Mouse (Mus musculus): ENCODE data around the gene Ccdc144b.
A peak's percentile ranks its signal among the peaks of the same experiment; 100 is the strongest.

Gene Ccdc144b

GRCm38 (mm10) chr3:36025732-36026131, 27.6 kb downstream of the Ccdc144b start:
- DNase-seq (ENCODE audit: low read depth), result no peak

- no peak for DNase-seq (ENCODE audit: low read depth)
Measured at GRCm38 (mm10) chr3:36011239-36011638, 42.1 kb downstream of the Ccdc144b start.

DNA sequence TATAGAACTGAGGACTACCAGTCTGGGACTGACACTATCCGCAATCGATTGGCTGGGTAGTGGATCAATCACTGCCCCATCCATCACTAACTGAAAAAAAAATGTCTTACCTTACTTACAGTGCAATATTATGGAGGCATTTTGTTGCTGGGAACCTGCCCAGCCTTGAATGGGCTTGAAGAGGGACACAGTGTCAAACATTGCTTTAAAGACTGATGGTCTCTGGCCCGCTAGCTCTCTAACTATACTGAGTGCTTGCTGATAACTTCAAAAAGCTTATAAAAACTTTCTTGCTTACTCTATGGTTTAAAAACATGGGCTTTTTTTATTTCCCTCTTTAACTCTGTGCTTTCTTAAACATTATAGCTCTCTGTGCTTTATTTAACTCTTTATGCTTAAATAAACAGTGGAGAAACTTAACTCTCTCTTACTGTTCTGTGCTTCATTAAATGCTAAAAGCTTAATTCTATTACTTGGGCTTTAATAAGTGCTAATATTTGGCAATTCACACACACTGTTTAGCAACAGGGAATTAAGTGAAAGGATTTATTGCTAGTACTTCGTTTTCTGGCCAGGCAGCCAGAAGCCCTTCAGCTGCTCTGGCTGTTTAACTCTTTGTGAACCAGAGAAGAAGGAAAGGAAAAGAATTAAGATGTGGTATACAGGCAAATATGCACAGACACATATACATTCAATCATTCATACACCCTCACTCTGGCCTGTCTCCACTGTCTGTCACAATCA, 44.8 kb downstream of the Ccdc144b start:
- no peak for DNase-seq (ENCODE audit: low read depth)

DNA sequence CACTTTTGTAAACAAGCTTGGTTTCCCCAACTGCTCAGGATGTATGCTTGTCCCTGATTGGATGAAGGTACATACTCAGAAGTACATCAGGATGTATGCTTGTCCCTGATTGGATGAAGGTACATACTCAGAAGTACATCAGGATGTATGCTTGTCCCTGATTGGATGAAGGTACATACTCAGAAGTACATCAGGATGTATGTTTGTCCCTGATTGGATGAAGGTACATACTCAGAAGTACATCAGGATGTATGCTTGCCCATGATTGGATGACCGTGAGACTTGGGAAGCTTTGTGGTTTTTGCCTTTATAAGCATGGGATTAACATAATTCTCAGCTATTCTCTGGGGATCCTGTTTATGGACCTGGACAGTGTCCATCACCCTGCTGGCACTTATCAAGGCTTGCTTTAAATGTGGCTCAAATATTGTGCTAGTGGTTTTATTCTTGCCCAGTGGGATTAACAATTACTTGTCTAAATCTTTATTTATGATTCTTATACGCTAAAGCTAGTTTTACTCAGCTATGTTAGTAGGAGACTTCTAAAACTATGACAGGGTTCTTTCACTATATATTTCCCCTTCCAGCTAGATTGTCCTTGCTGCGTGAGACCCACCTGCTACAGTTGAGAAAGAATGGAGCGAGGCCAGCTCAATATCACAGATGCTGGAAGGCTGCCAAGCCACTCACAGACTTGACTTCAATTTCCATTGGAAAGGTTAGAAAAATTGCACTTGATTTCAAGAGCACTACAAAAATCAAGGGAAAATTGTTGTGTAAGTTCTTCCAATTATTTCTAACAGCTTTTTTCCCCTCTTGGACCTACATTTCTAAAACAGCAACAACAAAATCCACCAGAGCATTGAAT, 49.1 kb downstream of the Ccdc144b start:
- DNase-seq (ENCODE audit: low read depth), result peak; percentile 26

DNA sequence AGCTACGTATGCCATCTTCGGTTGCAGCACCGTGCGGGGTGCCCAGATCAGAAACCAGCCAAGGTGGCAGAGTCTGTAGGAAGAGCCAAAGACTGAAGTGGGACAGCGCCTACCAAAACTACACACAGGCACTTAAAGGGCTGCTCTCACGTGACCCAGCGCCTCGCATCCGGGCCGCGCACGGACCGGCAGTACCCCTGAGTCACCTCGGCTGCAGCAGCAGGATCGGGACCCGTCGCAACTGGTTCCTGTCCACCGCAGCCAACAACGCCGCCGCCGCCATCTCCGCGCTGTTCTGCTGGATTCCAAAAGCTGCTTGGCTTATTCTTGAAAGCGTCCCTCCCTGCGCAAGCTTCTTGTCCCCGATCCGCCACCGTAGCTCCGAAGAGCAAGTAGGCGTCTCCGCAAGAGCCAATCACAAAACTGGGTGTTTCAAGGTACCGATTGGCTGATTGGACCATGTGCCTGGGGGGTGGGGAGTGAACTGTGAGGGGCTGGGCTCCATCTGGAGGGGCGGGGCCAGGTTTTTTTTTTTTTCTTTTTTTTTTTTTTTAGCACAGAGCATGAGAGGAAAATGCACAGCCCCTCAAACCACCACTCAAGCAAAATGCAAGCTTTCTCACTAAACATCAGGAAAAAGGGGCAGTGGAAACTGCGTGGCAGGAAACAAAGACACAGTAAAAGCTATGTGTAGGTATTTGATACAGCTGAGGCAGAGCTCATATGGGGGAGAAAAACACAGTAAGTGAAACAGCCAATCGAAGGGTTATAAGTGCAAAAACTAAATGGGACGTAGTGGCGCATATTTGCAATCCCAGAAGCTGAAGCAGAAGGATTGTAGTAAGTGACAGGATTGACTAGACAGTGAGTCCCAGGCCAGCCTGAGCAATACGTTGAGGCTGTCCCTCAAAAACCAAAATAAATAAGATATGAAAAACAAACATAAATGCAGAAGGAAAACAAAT, 52.8 kb downstream of the Ccdc144b start, which contains the start of gene Mccc1:
Mccc1 (minus strand) TSS at position 404 of the 965 bp plus-strand sequence.
- DNase-seq (ENCODE audit: low read depth), result peak; percentile 98

DNA sequence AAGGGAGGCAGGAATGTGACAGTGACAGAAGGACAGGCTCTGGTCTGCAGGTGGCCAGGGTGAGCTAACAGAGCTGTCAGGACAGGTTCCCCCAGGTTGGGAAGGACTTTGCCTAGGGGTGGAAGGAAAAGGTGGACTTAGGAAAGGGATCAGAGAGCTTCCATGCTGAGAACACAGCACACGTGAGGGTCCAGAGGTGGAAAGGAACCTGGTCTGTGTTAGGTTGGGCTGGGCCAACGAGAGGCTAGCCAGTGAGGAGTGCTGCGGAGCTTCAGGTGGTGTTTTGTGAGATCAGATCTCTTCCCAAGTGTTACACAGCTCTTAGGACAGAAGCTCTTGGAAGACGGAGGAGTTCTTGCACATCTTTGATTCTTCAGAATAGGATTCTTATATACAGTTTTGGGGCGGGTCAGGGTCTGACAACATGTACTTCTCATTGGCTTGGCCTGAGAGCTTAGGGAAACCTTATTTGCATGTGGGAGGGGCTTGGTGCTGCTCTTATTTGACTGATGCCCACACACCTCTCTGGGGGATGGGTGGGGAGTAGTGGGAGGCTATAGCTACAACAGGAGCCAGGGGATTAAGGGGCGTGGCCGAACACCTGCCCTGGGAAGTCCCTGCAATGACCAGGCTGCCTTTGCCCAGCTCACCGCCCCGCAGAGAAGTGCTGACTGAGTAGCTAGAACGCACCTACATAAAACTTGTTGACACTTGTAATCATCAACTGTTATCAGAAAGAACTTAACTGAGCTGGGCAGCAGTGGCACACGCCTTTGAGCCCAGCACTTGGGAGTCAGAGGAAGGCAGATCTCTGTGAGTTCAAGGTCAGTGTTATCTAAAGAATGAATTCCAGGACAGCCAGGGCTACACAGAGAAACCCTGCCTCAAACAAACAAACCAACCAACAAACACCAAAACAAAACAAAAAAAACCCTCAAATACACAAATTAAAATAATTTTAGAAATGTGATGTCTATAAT, 58.5 kb downstream of the Ccdc144b start:
- no peak for DNase-seq (ENCODE audit: low read depth)

DNA sequence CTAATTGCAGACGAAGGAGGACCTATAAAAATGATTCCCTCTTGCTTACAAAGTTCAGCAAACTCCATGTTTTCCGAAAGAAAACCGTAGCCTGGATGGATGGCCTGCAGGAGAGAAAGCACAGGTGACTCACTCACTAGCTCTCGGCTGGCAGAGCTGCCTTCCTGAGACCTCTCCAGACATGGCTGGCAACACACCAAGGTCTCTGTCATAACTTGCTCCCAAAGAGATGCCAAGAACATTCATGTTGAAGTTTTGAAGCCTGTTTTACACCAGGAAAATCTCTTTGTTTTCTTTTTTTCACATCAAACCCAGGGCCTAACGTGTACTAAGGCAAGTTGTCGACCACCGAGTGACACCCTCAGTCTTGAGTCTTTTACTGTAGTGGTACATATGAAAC, 62.6 kb downstream of the Ccdc144b start:
- DNase-seq (ENCODE audit: low read depth), result no peak

DNA sequence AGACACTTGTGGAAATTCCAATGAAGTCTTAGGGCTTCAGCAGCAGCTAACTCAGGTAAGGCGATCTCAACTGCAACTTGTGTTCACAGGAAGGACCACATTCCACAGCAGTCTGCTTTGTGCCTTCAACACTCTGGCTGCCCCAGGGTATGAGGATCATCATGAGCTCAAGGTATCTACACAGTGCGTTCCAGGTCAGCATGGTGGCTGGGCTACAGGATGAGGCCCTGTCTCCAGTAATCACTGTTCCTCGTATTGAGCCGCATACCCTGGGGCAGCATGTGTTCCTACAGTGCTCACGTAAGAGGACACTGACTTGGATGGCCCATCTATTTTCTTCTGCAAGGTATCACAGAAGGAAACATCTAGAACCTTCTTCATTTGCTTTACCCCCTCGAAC, 65.3 kb downstream of the Ccdc144b start:
- no peak for DNase-seq (ENCODE audit: low read depth)

- no peak for DNase-seq (ENCODE audit: low read depth)
Measured at GRCm38 (mm10) chr3:35986266-35986665, 67.1 kb downstream of the Ccdc144b start.

DNA sequence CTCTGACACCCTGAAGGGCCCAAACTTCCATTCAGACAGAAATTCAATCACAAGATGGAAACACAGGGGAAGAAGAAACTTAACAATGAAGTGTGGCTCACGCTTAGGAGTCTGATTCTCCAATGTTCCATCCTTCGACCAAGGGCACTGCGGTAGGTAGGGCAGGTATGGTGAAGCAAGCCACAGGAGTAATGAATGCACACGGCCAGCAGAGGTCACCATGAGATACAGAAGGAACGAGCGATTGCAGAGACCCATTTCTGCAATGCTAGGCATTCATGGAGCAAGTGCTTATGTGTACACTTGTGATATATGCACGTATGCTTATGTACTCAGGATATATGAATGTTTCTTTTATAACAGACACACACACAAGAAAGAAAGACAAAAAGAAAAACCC, 79.8 kb downstream of the Ccdc144b start:
- peak; percentile 67 for DNase-seq (ENCODE audit: low read depth)

DNA sequence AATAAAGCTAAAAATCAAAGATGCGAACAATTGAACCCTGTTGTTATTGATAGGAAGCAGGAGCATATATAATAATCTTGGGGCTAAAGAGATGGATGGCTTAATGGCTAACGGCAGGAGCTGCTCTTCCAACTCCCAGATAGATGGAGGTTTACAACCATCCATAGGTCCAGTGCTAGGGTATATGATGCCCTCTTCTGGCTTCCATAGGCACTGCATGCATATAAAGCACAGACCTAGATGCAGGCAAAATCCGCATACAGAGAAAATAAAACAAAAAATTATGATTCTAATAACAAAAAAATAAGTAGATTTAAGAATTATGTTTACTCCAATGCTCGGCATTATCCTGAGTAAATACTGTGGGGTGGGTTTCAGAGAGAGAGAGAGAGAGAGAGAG, 80.4 kb downstream of the Ccdc144b start:
- DNase-seq (ENCODE audit: low read depth), result peak; percentile 72

DNA sequence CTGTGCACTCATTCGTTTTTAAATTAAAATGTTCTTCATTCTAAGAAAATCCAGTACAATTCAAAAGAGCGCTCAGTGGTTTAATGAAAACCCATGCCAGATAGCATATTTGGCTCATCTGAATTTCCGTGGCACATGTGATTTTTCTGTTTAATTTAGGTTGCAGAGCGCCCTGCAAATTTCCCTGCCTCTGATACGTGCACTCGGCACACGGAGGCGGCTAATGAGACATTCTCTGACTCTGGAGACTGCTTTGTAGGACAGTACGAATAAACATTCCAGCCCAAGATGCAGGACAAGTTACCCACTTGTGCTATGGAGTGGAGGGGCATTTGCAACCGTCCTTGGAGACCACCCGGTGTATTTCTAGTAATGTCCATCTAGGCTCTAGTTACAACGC, 82.2 kb downstream of the Ccdc144b start:
- no peak for DNase-seq (ENCODE audit: low read depth)

- no peak for DNase-seq (ENCODE audit: low read depth)
Measured at GRCm38 (mm10) chr3:35970441-35970840, 82.9 kb downstream of the Ccdc144b start.

- DNase-seq (ENCODE audit: low read depth), result no peak
Measured at GRCm38 (mm10) chr3:35967366-35967921, 85.9 kb downstream of the Ccdc144b start.

GRCm38 (mm10) chr3:35966493-35966892, 86.9 kb downstream of the Ccdc144b start:
- peak; percentile 68 for DNase-seq (ENCODE audit: low read depth)

GRCm38 (mm10) chr3:35964928-35965327, 88.4 kb downstream of the Ccdc144b start:
- peak; percentile 11 for DNase-seq (ENCODE audit: low read depth)

DNA sequence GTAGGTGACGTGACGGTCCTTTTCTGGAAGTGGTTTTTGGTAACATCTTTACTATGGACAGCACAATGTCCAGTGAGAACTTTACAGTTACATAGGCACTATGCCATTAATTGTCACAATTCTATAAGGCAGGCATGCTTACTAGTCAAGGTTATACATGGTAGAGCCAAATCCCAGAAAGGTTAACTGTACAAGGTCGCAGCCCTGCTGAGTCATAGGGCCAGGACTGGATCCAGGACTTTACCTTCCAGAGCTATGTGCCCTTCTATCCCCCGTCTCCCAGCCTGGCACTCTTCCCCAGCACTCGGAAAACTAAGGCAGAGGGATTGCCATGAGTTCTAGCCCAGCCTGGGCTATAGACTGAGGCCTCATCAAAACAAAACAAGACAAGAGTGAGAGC, 89.4 kb downstream of the Ccdc144b start:
- no peak for DNase-seq (ENCODE audit: low read depth)

- no peak for DNase-seq (ENCODE audit: low read depth)
Measured at GRCm38 (mm10) chr3:35963401-35963800, 89.9 kb downstream of the Ccdc144b start.

DNA sequence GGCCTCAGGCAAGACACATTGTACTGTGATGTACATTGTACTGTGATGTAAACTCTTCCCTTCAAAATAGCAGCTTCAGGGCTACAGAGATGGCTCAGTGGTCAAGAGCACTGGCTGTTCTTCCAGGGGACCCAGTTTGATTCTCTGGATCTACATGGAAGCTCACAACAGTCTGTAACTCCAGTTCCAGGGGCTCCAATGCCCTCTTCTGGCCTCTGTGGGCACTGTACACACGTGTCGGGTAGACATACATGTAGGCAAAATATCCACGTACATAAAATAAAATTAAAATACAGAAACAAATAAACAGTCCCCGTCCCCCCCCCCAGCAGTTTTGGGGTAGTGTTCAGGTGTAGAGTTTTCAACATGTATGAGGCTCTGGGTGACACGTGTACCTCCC, 90.4 kb downstream of the Ccdc144b start:
- peak; percentile 57 for DNase-seq (ENCODE audit: low read depth)

Measured in 416B (cell line).